Mouse (Mus musculus) CD4-positive helper T cell, adult 2 months (primary cell): ENCODE data around the gene Mmp24.
"Not testable (repeated sequence)": the region's sequence is repeated elsewhere in the genome, so short reads cannot be mapped to it uniquely, and the experiment has no call there.

Experiments used
- DNase-seq: peaks from one replicate; pipeline ENCODE4 v3.0.0-alpha.2; 2012; ENCODE audit warnings: low read depth, missing footprints, low spot score

Mmp24 gene

DNA sequence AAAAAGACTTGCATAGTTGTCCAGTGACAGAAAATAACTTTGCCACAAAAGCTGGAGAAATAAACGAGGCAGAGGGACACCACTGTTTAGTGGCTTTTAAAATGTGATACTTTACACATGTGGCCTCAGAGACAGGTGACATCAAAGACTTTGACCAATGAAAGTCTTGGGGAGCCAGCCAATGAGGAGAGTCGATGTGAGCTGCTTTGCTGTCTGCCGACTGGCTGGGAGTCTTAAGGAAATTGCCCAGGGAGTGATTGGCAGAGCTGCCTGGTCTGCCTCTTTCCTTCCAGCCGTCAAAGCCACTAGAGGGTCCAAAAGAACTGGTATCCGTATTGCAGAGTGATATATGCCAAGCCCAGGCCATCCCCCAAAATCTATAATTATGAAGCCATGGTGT is 39.7 kb downstream of the Mmp24 start:
- DNase-seq, result no peak

DNA sequence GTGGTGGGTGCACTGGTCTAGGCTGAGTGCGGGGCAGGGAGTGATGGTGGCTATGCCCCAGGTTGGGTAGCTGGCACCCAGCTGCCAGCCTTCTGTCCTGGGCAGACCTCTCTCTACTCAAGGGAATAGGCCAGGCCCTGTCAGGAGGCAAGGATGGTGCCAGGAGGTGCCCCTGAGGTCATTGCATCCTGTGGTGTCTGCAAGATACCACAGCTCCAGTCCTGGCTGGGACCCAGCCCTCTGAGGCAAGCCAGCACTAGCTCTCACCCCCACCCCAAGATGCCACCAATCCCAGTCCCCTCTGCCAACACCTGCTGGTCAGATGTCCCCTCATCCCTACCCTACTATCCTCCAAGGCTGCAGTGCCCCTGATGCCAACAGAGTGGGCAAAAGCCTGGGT is 41.0 kb downstream of the Mmp24 start:
- no peak for DNase-seq

GRCm38 (mm10) chr2:155817301-155818245 is 42.4 kb downstream of the Mmp24 start:
- DNase-seq, result no peak

- peak; percentile 98 for DNase-seq
These were observed 43.7 kb downstream of the Mmp24 start for GRCm38 (mm10) chr2:155818596-155819391.

GRCm38 (mm10) chr2:155819392-155819448 is 44.1 kb downstream of the Mmp24 start, which contains the start of gene BC029722:
Gene BC029722 (minus strand): TSS chr2:155819426.
- DNase-seq, result no peak

- DNase-seq, result no peak
These were observed 44.5 kb downstream of the Mmp24 start for GRCm38 (mm10) chr2:155819449-155820251.

GRCm38 (mm10) chr2:155820779-155821178 is 45.6 kb downstream of the Mmp24 start:
- no peak for DNase-seq

GRCm38 (mm10) chr2:155823722-155824121 is 48.6 kb downstream of the Mmp24 start:
- no peak for DNase-seq

- DNase-seq, result peak; percentile 55
These were observed 50.9 kb downstream of the Mmp24 start for GRCm38 (mm10) chr2:155825904-155826629.

DNA sequence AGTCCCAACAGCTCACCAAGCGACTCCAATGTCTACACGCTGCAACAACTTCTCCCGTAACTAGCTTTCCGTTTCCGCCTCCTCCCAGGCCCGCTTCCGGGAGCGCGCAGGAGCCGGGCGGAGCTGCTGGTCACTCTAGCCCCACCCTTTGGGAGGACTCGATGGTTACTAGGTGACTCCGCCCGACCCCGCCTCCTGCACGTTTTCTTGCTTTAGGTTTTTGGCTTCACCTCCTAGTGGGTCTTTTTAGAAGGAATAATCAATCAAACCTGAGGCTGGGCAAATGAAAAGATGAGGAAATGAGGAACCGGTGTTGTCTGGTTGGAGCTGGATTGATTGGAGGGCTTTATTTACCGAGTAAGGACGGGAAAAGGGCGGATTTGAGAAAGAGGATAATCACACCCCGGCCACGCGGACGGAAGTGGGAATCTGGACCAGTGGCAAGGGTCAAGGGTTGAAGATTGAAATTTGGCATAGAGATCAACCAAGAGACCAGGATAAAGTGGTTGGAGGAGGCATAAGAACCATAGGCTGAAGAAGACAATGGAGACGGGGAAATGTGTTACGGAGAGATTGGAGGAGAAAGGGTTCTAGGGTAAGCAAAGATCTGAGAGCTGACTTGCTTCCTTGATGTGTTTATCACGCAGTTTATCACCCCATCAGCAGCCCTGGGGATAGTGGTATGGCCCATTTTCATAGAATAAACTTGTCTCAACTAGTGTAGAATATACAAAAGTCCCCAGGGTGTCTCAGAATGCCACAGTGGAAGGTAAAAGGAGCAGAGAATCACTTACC is 51.7 kb downstream of the Mmp24 start, which contains the start of gene Eif6:
Eif6 (minus strand) TSS at position 296 of the 795 bp plus-strand sequence.
- peak; percentile 91 for DNase-seq

GRCm38 (mm10) chr2:155830841-155831240 is 55.7 kb downstream of the Mmp24 start:
- no peak for DNase-seq

DNA sequence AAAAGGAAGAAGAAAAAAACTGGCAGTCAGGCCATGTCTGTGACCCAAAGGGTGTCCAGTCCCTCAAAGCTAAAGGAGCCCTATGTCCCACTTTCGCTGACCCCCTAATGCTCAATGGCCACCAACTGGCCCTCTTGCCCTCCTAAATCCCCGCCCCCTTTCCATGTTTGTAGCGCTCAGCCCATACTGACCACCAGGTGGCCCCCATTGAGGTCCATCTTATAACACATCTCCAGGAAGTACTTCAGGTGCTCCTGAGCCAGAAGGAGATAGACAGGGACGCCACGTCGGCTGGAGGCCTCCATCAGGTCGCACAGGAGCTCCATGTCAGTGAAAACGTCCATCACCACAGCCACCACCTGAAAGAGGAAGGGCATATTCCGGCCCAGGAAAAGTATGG is 56.2 kb downstream of the Mmp24 start:
- DNase-seq, result no peak

DNA sequence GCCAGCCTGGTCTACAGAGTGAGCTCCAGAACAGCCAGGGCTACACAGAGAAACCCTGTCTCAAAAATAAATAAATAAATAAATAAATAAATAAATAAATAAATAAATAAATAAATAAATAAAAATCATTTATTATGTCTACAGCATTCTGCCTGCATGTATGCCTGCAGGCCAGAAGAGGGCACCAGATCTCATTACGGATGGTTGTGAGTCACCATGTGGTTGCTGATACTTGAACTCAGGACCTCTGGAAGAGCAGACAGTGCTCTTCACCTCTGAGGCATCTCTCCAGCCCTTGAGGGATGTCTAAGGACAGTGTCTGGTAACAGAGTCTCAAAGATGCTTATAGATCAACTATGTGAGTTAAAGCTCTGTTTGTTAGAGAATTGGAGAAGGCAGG is 56.9 kb downstream of the Mmp24 start:
- not testable (repeated sequence) for DNase-seq

GRCm38 (mm10) chr2:155834732-155835131 is 59.6 kb downstream of the Mmp24 start, which contains the start of gene Fam83c:
Gene Fam83c (minus strand): TSS chr2:155834854.
- DNase-seq, result no peak

- DNase-seq, result no peak
These were observed 62.8 kb downstream of the Mmp24 start for GRCm38 (mm10) chr2:155837961-155838360.

DNA sequence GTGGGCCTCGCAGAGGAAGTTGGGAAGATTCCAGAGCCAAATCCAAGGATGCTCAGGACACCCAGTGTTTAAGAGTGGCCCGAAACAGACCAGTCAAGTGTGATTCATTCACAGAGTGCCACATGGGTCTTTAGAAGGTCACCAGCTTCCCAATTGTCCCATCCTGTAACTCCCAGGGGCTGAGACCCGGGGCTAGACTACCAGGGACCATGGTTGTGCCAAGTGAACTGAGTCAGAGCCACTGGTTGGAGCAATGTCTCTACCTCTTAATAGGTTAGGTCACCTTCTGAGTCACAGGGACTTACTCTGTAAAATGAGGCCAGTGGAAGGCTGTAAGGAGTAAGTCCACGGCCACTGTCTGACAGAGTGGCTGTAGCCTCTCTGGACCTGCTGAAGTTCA is 63.8 kb downstream of the Mmp24 start:
- no peak for DNase-seq

- DNase-seq, result no peak
These were observed 71.8 kb downstream of the Mmp24 start for GRCm38 (mm10) chr2:155846930-155847329.

DNA sequence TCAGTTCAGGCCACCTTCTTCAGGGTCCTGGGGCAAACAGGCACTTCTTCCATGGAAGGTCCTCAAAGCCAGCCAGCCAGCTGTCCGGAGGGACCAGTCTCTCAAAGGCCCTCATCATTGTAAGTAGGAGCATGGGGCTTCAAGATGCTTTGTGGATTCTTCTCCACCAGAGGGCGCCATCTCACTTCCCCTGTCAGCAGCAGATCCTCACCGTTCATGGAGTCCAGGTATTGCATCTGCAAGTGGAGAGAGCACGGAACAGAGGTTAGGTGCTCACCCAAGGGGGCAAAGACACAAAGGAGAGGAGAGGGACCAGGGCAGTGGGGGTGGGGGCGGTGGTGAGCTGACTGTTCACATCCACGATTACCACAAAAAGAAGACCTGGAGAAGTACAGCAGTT is 73.1 kb downstream of the Mmp24 start:
- peak; percentile 74 for DNase-seq

- no peak for DNase-seq
These were observed 74.3 kb downstream of the Mmp24 start for GRCm38 (mm10) chr2:155849464-155849863.

- no peak for DNase-seq
These were observed 75.0 kb downstream of the Mmp24 start for GRCm38 (mm10) chr2:155850120-155850519.

GRCm38 (mm10) chr2:155852536-155852935 is 77.4 kb downstream of the Mmp24 start:
- DNase-seq, result no peak
